Mouse (Mus musculus) CH12.LX (cell line): ENCODE data around the gene Rims4.

Source experiments
- EP300 ChIP-seq: IDR thresholded peaks from 2 replicates; pipeline ENCODE4 v1.6.1; 2011; ENCODE audit warnings: low read length, improper control_type of control experiment
- KAT2A ChIP-seq: IDR thresholded peaks from 2 replicates; pipeline ENCODE4 v1.6.1; 2012; ENCODE audit warnings: low read length, improper control_type of control experiment, inconsistent platforms; ENCODE audit not compliant: insufficient replicate concordance

- TF ChIP-seq EP300 (no peak), KAT2A (no peak)
Measured at GRCm38 (mm10) chr2:163882859-163883652, 35.4 kb downstream of the Rims4 start.
